Mouse (Mus musculus): Measurements from ENCODE around the gene D16Ertd472e.

- TF ChIP-seq CTCF (conservative IDR thresholded peaks at IDR 0.05; ENCODE audit: insufficient read depth, insufficient read length, low read depth, low read length) = no peak
- TF ChIP-seq POLR2A (IDR thresholded peaks at IDR 0.05; ENCODE audit: low read depth, low read length) = no peak
Observed at GRCm38 (mm10) chr16:78598919-78599318, 22.4 kb upstream of the D16Ertd472e start.
